Mouse (Mus musculus) limb, embryonic 11.5 days (tissue): ENCODE measurements at regions not wholly inside any gene's neighbourhood (a gene's known extent, or its start where the extent isn't known, plus 50 kb on each side); places are given as distances from the start of the nearest gene placed in this dataset.

Experiments used
- ATAC-seq: fragments of 200-750 bp; cut with Nextera tagmentation; 2 replicates; pipeline ENCODE4 v1.8.0; 2017; ENCODE audit warnings: low read depth; ENCODE audit not compliant: insufficient number of reproducible peaks, low FRiP score, low TSS enrichment
- DNase-seq: peaks from one replicate; pipeline ENCODE4 v3.0.0-alpha.2; 2015; ENCODE audit warnings: low spot score
- H3K27ac ChIP-seq: fragments of 300-500 bp; sonication (generic); replicated peaks from 2 replicates; pipeline ENCODE4 v1.5.1; 2014; ENCODE audit warnings: low read depth, mild to moderate bottlenecking, low read length
- H3K27me3 ChIP-seq: fragments of 300-500 bp; sonication (generic); 2 replicates; pipeline ENCODE4 v1.6.1; 2014; ENCODE audit warnings: mild to moderate bottlenecking, low read length, mixed read lengths; ENCODE audit not compliant: control insufficient read depth, insufficient read depth
- H3K36me3 ChIP-seq: fragments of 300-500 bp; sonication (generic); 2 replicates; pipeline ENCODE4 v1.6.1; 2014; ENCODE audit warnings: mild to moderate bottlenecking, low read length, moderate library complexity, mixed read lengths; ENCODE audit not compliant: control insufficient read depth, insufficient read depth
- H3K4me1 ChIP-seq: fragments of 300-500 bp; sonication (generic); 2 replicates; pipeline ENCODE4 v1.6.1; 2014; ENCODE audit warnings: low read length, mixed read lengths; ENCODE audit not compliant: control insufficient read depth, insufficient read depth
- H3K4me2 ChIP-seq: fragments of 300-500 bp; sonication (generic); 2 replicates; pipeline ENCODE4 v1.6.1; 2014; ENCODE audit warnings: low read depth, mild to moderate bottlenecking, moderate library complexity; ENCODE audit not compliant: severe bottlenecking
- H3K4me3 ChIP-seq: fragments of 300-500 bp; sonication (generic); 2 replicates; pipeline ENCODE4 v1.5.1; 2014; ENCODE audit warnings: low read depth, low read length
- H3K9ac ChIP-seq: fragments of 300-500 bp; sonication (generic); 2 replicates; pipeline ENCODE4 v1.6.1; 2014; ENCODE audit warnings: mild to moderate bottlenecking, low read length
- H3K9me3 ChIP-seq: fragments of 300-500 bp; sonication (generic); 2 replicates; pipeline ENCODE4 v1.6.1; 2016; ENCODE audit warnings: low read length; ENCODE audit not compliant: control insufficient read depth
- WGBS: fragments of 180-500 bp; shearing (Covaris S2); extraction: QIAGEN DNeasy Blood & Tissue Kit; methylation state at CpG from one replicate; pipeline ENCODE4 v1.1.7; 2014; 5-methylcytosine and 5-hydroxymethylcytosine counted together

GRCm38 (mm10) chrX:7474831-7475230 lies 98.6 kb upstream of the Foxp3 start:
- H3K9me3 ChIP-seq = no peaks in the 10 kb centered on the region
- WGBS = 81% methylated on average over 2 of the region's 2 CpGs
- ATAC-seq (no peak), DNase-seq (no peak)
- no peaks in the 10 kb centered on the region for H3K27me3 ChIP-seq
- H3K4me2 ChIP-seq = no peak overlapping the region
- no peak overlapping the region for H3K4me3 ChIP-seq
- H3K9ac ChIP-seq = no peak overlapping the region
- H3K36me3 ChIP-seq = no peaks in the 10 kb centered on the region
- no peaks in the 10 kb centered on the region for H3K4me1 ChIP-seq
- H3K27ac ChIP-seq = no peak overlapping the region

DNA sequence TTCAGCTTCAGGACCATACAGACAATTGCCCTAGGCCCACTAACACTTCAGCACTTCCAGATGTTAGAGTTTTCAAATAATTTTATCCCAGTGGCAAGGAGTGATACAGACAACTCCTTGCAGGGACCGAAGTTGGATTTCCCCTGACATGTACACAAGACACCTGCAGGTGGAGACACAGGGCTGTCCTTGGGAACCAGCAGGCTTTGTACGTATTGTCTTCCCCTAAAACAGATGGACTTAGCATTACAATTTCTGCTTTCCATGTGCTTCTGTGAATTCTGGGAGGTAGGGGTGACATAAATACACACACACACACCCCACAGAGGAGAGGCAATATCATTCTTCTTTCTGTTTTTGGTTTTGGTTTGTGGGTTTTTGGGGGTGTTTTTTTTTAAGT lies 98.2 kb upstream of the Usp27x start:
- WGBS = 40% methylated on average over 2 of the region's 2 CpGs
- peak; percentile 33 for DNase-seq
- Histone ChIP-seq H3K4me2 (no peak overlapping the region), H3K4me1 (no peaks in the 10 kb centered on the region), H3K36me3 (no peaks in the 10 kb centered on the region), H3K9me3 (no peaks in the 10 kb centered on the region), H3K9ac (no peak overlapping the region), H3K4me3 (no peak overlapping the region), H3K27ac (no peak overlapping the region), H3K27me3 (no peaks in the 10 kb centered on the region)
- ATAC-seq = no peak

DNA sequence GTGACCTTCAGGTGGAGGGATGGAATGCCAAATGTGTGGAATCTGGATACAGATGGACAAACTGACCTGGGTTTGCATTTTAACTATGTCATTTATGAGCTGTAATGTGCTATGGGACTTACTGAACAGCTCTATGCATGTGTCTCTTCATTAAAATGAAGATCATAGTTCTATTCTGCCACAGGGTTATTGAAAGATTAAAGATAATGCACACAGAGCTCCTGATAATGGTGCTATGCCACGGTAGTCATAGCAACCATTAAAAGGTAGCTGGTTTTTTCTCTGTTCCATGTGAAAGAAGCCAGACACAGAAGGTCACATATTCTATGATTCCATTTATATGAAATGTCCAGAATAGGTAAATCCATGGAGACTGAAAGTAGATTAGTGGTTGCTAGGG lies 94.2 kb upstream of the Usp27x start:
- no peaks in the 10 kb centered on the region for H3K27me3 ChIP-seq
- ATAC-seq (no peak), DNase-seq (no peak)
- H3K27ac ChIP-seq = no peak overlapping the region
- no peaks in the 10 kb centered on the region for H3K4me1 ChIP-seq
- H3K9me3 ChIP-seq = no peaks in the 10 kb centered on the region
- H3K4me2 ChIP-seq = no peak overlapping the region
- 81% methylated on average over 1 of the region's 1 CpGs for WGBS
- no peak overlapping the region for H3K9ac ChIP-seq
- H3K4me3 ChIP-seq = no peak overlapping the region
- no peaks in the 10 kb centered on the region for H3K36me3 ChIP-seq

GRCm38 (mm10) chrX:7467985-7468384 lies 92.4 kb upstream of the Usp27x start:
- ATAC-seq (no peak), DNase-seq (no peak)
- H3K4me3 ChIP-seq = no peak overlapping the region
- H3K9ac ChIP-seq = no peak overlapping the region
- H3K27ac ChIP-seq = no peak overlapping the region
- H3K4me1 ChIP-seq = no peaks in the 10 kb centered on the region
- H3K9me3 ChIP-seq = no peaks in the 10 kb centered on the region
- 60% methylated on average over 1 of the region's 1 CpGs for WGBS
- H3K27me3 ChIP-seq = no peaks in the 10 kb centered on the region
- H3K36me3 ChIP-seq = no peaks in the 10 kb centered on the region
- H3K4me2 ChIP-seq = no peak overlapping the region

GRCm38 (mm10) chrX:7456851-7457250 lies 81.2 kb upstream of the Usp27x start:
- no peaks in the 10 kb centered on the region for H3K4me1 ChIP-seq
- H3K9ac ChIP-seq = no peak overlapping the region
- no peak for ATAC-seq
- no peak overlapping the region for H3K4me3 ChIP-seq
- no peak overlapping the region for H3K4me2 ChIP-seq
- no peak for DNase-seq
- H3K9me3 ChIP-seq = no peaks in the 10 kb centered on the region
- H3K36me3 ChIP-seq = no peaks in the 10 kb centered on the region
- WGBS = 88% methylated on average over 4 of the region's 4 CpGs
- no peak overlapping the region for H3K27ac ChIP-seq
- no peaks in the 10 kb centered on the region for H3K27me3 ChIP-seq

- Histone ChIP-seq H3K27ac (no peak overlapping the region), H3K4me3 (no peak overlapping the region), H3K4me1 (no peaks in the 10 kb centered on the region), H3K9ac (no peak overlapping the region), H3K4me2 (no peak overlapping the region), H3K9me3 (no peaks in the 10 kb centered on the region), H3K27me3 (no peaks in the 10 kb centered on the region), H3K36me3 (no peaks in the 10 kb centered on the region)
- 30% methylated on average over 3 of the region's 3 CpGs for WGBS
- no peak for ATAC-seq
- no peak for DNase-seq
These were observed 69.4 kb upstream of the Usp27x start for GRCm38 (mm10) chrX:7445035-7445434.

GRCm38 (mm10) chrX:7444583-7444982 lies 69.0 kb upstream of the Usp27x start:
- no peaks in the 10 kb centered on the region for H3K36me3 ChIP-seq
- no peak overlapping the region for H3K4me2 ChIP-seq
- H3K4me3 ChIP-seq = no peak overlapping the region
- no peak for DNase-seq
- H3K4me1 ChIP-seq = no peaks in the 10 kb centered on the region
- 35% methylated on average over 5 of the region's 6 CpGs for WGBS
- H3K27ac ChIP-seq = no peak overlapping the region
- no peak overlapping the region for H3K9ac ChIP-seq
- no peak for ATAC-seq
- no peaks in the 10 kb centered on the region for H3K9me3 ChIP-seq
- H3K27me3 ChIP-seq = no peaks in the 10 kb centered on the region

- H3K4me1 ChIP-seq = no peaks in the 10 kb centered on the region
- no peaks in the 10 kb centered on the region for H3K27me3 ChIP-seq
- H3K36me3 ChIP-seq = no peaks in the 10 kb centered on the region
- WGBS = 38% methylated on average over 6 of the region's 6 CpGs
- no peak overlapping the region for H3K27ac ChIP-seq
- H3K9me3 ChIP-seq = no peaks in the 10 kb centered on the region
- ATAC-seq (no peak), DNase-seq (no peak)
- H3K4me2 ChIP-seq = no peak overlapping the region
- H3K4me3 ChIP-seq = no peak overlapping the region
- H3K9ac ChIP-seq = no peak overlapping the region
These were observed 68.4 kb upstream of the Usp27x start for GRCm38 (mm10) chrX:7443996-7444421.

GRCm38 (mm10) chrX:7435375-7436042 lies 59.9 kb upstream of the Usp27x start:
- WGBS = 77% methylated on average over 2 of the region's 2 CpGs
- Histone ChIP-seq H3K9ac (no peak overlapping the region), H3K4me2 (no peak overlapping the region), H3K27ac (no peak overlapping the region), H3K9me3 (no peaks in the 10 kb centered on the region), H3K36me3 (no peaks in the 10 kb centered on the region), H3K4me3 (no peak overlapping the region), H3K27me3 (no peaks in the 10 kb centered on the region), H3K4me1 (no peaks in the 10 kb centered on the region)
- no peak for ATAC-seq
- DNase-seq = no peak
